Mouse (Mus musculus): Measurements from ENCODE around the gene Kalrn.

- TF ChIP-seq GATA1 (IDR thresholded peaks at IDR 0.05; ENCODE audit: low read length), result no peak
- no peak for TF ChIP-seq TAL1 (IDR thresholded peaks at IDR 0.05; ENCODE audit: low read length)
These were observed 421.7 kb downstream of the Kalrn start for GRCm38 (mm10) chr16:34151528-34152071.
